Mouse (Mus musculus): ENCODE measurements around the gene Fam110c.
"Not testable (repeated sequence)": the region's sequence is repeated elsewhere in the genome, so short reads cannot be mapped to it uniquely, and the experiment has no call there.

Gene Fam110c

GRCm38 (mm10) chr12:31073412-31074354 is at the start of gene Fam110c:
Gene Fam110c (plus strand): TSS chr12:31073861.
- peak; percentile 82 for DNase-seq (ENCODE audit: low spot score)

GRCm38 (mm10) chr12:31026423-31026822 is 47.2 kb upstream of the Fam110c start:
- DNase-seq (ENCODE audit: low spot score), result peak; percentile 65

- DNase-seq (ENCODE audit: low spot score), result no peak
Observed at GRCm38 (mm10) chr12:31052066-31052465, 21.6 kb upstream of the Fam110c start.

- no peak for DNase-seq (ENCODE audit: low spot score)
Observed at GRCm38 (mm10) chr12:31056291-31056864, 17.3 kb upstream of the Fam110c start.

GRCm38 (mm10) chr12:31059393-31059853 is 14.2 kb upstream of the Fam110c start:
- no peak for DNase-seq (ENCODE audit: low spot score)

GRCm38 (mm10) chr12:31060245-31060644 is 13.4 kb upstream of the Fam110c start:
- no peak for DNase-seq (ENCODE audit: low spot score)

GRCm38 (mm10) chr12:31071222-31071621 is 2.4 kb upstream of the Fam110c start:
- no peak for DNase-seq (ENCODE audit: low spot score)

- not testable (repeated sequence) for DNase-seq (ENCODE audit: low spot score)
Observed at GRCm38 (mm10) chr12:31074355-31074786, 710 bp downstream of the Fam110c start.

GRCm38 (mm10) chr12:31074839-31075538 is 1.3 kb downstream of the Fam110c start:
- no peak for DNase-seq (ENCODE audit: low spot score)

GRCm38 (mm10) chr12:31077020-31077419 is 3.4 kb downstream of the Fam110c start:
- no peak for DNase-seq (ENCODE audit: low spot score)

GRCm38 (mm10) chr12:31078030-31078429 is 4.4 kb downstream of the Fam110c start:
- DNase-seq (ENCODE audit: low spot score), result no peak

GRCm38 (mm10) chr12:31080352-31080751 is 6.7 kb downstream of the Fam110c start:
- DNase-seq (ENCODE audit: low spot score), result no peak

- DNase-seq (ENCODE audit: low spot score), result no peak
Observed at GRCm38 (mm10) chr12:31080890-31081554, 7.4 kb downstream of the Fam110c start.

- no peak for DNase-seq (ENCODE audit: low spot score)
Observed at GRCm38 (mm10) chr12:31083007-31083406, 9.3 kb downstream of the Fam110c start.

- no peak for DNase-seq (ENCODE audit: low spot score)
Observed at GRCm38 (mm10) chr12:31083407-31083806, 9.7 kb downstream of the Fam110c start.

GRCm38 (mm10) chr12:31087060-31087459 is 13.4 kb downstream of the Fam110c start:
- no peak for DNase-seq (ENCODE audit: low spot score)

- DNase-seq (ENCODE audit: low spot score), result no peak
Observed at GRCm38 (mm10) chr12:31090401-31090800, 16.7 kb downstream of the Fam110c start.

GRCm38 (mm10) chr12:31090882-31091640 is 17.4 kb downstream of the Fam110c start:
- DNase-seq (ENCODE audit: low spot score), result no peak

- no peak for DNase-seq (ENCODE audit: low spot score)
Observed at GRCm38 (mm10) chr12:31092481-31092880, 18.8 kb downstream of the Fam110c start.

GRCm38 (mm10) chr12:31097185-31097584 is 23.5 kb downstream of the Fam110c start:
- DNase-seq (ENCODE audit: low spot score), result no peak

- no peak for DNase-seq (ENCODE audit: low spot score)
Observed at GRCm38 (mm10) chr12:31101190-31101589, 27.5 kb downstream of the Fam110c start.

Measured in lung, postnatal 25 days (tissue).